Mouse (Mus musculus) myocyte (in vitro differentiated cells): ENCODE measurements around the gene Ablim1.

Experiments used
- MAX ChIP-seq: IDR thresholded peaks from one replicate; pipeline ENCODE4 v1.6.1; 2011; ENCODE audit warnings: low read depth, mild to moderate bottlenecking, control low read depth
- POLR2AphosphoS2 ChIP-seq: IDR thresholded peaks from one replicate; pipeline ENCODE4 v1.6.1; 2011; ENCODE audit warnings: low read depth, control low read depth; ENCODE audit not compliant: insufficient read length
- TCF3 ChIP-seq: IDR thresholded peaks from one replicate; pipeline ENCODE4 v1.6.1; 2011; ENCODE audit warnings: low read depth, control low read depth; ENCODE audit not compliant: insufficient read length

DNA sequence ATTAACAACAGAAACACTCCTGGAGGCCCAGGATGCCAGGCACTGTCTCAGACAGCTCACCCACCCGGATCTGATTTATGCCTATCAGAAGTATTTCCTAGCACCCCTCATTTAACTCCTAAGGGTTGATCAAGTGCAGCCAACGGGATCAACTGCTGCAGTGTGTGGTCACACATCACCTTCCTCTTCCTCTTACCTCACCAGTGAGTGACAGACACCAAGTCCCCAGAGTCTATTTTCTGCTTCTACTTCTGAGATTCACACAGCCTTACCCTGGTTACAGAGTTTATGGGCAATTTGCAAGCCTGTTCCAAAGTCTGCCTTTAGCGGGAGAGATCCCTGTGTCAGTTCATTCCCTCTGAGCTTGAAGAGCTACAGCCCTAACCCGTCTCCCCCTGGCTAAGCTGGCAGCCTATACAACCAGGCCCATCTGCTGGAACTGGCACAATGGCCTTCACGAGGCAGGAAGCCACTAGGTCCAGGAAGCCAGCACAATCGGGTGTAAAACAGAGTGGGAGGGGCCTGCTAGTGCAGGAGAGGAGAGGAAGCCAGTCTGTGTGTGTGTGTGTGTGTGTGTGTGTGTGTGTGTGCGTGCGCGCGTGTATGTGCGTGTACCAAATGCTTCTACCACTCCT is 191.1 kb downstream of the Ablim1 start:
- TF ChIP-seq POLR2AphosphoS2 = no peak
- no peak for TF ChIP-seq MAX
- no peak for TF ChIP-seq TCF3
